Mouse (Mus musculus): ENCODE data around the gene Tnfrsf25.

GRCm38 (mm10) chr4:152086505-152087210 lies 29.1 kb upstream of the Tnfrsf25 start:
- no peak for TF ChIP-seq GATA1 (IDR thresholded peaks at IDR 0.05; ENCODE audit: low read length)
- no peak for TF ChIP-seq TAL1 (IDR thresholded peaks at IDR 0.05; ENCODE audit: low read length)

All from erythroblast, embryonic 14.5 days (primary cell).